Mouse (Mus musculus) T-cell, adult 2 months (primary cell): ENCODE results near the gene Ifrd2.

Source experiments
- DNase-seq: peaks from one replicate; pipeline ENCODE4 v3.0.0; 2022; ENCODE audit warnings: low spot score

Ifrd2 gene

DNA sequence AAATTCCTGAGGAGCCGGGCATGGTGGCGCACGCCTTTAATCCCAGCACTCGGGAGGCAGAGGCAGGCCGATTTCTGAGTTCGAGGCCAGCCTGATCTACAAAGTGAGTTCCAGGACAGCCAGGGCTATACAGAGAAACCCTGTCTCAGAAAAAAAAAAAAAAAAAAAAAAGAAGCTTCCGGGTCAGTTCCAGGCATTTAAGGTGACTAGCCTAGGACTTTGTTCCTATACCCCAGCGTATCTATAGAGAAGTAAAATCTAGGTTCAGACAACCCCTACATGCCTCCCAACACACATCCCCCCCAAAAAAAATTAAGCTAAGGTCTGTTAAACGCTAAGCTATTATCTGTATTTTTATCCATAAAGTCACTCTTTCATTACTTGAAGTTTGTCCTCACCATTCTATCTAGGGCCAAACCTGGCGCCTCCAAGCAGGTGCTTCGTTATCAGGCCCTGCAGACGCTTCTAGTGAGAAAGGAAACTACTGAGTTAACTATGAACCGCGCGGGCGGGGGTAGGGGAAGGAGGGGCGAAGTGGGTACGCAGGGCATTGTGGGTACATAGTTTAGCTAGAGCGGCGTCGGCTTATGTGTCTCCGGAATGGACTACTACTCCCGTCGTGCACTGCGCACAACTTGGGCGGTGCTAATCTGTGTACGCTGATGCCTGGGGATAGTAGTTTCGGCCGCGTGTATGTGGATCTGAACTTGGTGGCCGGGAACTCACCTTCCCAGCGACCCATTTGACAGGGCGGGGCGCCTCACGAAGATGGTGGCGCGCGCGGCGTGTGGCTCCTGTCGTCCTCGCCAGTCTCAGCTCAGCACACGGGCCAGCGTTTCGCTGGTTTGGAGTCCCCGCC is at the start of gene Ifrd2:
Ifrd2 (plus strand) TSS at position 669 of the 859 bp plus-strand sequence.
- DNase-seq = peak; percentile 99

GRCm38 (mm10) chr9:107538231-107538630 is 49.2 kb upstream of the Ifrd2 start:
- DNase-seq = no peak

DNA sequence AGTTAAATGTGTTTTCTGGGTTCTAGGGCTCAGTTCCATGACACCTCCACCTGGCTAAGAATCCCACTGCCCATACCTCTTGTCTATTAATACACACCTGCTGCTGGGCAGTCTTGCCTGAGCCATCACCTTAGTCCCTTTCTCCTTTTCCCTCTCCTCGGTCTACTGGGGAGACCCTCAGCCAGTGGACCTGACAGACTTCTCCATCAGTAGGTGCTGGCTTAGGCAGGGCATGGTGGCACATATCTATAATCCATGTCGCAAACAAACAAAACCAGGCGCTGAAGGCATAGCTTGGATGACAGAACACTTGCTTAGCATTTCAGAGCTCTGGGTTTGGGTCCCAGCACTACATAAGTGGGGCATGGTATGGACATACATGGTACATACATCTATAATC is 48.7 kb upstream of the Ifrd2 start:
- no peak for DNase-seq

DNA sequence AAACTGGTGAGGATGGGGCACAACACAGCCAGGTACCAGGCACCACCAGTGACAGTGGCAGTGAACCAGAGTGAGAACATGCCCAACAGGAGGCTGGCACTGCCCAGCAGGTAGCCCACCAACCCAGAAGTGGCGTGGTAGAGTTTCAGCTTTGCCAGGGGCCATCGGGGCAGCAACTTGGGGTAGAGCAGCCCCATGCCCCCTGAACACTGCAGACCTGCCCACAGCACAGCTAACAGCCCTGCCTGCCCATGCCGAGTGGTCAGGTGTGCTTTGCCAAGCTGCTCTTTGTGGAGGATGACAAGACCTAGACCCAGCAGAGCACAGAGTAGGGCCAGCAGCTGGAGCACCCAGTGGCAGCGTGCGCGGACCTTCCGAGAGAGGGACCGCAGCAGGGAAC is 47.5 kb upstream of the Ifrd2 start:
- no peak for DNase-seq

- no peak for DNase-seq
These were observed 47.0 kb upstream of the Ifrd2 start for GRCm38 (mm10) chr9:107540420-107540819.

DNA sequence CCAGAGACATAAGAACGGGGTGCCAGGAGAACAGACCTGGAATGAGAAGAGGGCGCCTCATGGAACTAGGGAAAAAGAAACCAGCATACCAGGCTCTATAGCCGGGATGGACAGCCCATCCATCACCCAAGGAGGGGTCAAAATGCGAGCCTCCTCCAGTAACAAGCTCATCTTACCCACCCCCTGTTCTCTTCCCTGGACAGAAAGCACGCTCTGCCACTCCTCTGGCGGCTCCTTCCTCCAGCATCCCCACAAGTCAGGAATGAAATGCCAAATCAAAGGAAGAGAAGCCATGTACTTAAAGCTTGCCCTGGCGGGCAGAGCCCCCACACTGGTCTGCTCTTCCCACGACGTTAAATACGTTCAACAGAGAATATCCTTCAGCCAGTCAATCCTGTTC is 46.4 kb upstream of the Ifrd2 start:
- DNase-seq = no peak

- peak; percentile 95 for DNase-seq
These were observed 45.7 kb upstream of the Ifrd2 start, which contains the start of the genes Cyb561d2 and Nprl2 for GRCm38 (mm10) chr9:107541474-107542351. Gene Cyb561d2 (minus strand): TSS chr9:107542193. Gene Nprl2 (plus strand): TSS chr9:107542226.

DNA sequence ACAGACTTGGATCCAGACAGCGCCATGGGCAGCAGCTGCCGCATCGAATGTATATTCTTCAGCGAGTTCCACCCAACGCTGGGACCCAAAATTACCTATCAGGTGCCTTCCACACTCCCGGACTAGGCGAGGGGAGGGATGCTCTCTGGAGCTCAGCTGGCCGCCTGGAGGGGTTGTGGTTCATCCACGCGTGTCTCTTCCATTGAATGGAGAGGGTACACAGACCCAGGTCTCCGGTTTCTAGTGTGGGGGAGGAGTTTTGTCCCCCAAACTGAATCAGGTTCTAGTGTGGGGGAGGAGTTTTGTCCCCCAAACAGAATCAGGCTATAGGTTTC is 45.1 kb upstream of the Ifrd2 start:
- no peak for DNase-seq

DNA sequence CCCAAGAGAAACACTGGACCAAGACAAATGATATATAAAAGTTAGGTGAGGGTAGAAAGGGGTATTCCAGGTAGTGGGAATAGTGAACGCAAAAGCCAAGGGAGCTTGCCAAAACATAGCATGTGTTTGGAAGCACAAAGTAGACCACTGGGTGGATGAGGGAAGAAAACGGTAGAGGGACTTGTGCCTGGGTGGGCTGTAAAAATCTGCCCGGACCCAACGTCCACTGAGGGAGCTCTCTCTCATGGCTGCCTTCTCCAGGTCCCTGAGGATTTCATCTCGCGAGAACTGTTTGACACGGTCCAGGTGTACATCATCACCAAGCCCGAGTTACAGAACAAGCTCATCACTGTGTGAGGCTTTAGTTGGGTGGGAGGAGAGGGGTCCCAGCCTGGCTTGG is 44.7 kb upstream of the Ifrd2 start:
- DNase-seq = no peak

GRCm38 (mm10) chr9:107543299-107543698 is 44.1 kb upstream of the Ifrd2 start:
- DNase-seq = no peak

DNA sequence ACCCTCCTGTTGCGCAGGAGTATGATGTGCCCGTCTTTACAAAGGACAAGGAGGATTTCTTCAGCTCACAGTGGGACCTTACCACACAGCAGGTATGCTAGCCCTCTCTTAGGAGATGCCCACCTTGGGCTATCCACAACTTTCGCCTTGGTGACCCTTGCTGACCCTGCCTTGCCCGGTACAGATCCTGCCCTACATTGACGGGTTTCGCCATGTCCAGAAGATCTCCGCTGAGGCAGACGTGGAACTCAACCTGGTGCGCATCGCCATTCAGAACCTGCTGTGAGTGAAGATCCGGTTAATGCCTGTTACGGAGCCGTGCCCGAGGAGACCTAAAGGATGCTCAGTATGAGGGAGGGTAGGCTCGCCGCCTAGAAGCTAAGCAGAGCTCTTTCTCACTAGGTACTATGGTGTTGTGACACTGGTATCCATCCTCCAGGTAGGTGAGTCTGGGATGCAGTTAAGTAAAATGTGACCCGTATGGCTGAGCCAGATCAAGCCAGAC is 43.2 kb upstream of the Ifrd2 start:
- DNase-seq = no peak

- no peak for DNase-seq
These were observed 42.7 kb upstream of the Ifrd2 start for GRCm38 (mm10) chr9:107544729-107545128.

DNA sequence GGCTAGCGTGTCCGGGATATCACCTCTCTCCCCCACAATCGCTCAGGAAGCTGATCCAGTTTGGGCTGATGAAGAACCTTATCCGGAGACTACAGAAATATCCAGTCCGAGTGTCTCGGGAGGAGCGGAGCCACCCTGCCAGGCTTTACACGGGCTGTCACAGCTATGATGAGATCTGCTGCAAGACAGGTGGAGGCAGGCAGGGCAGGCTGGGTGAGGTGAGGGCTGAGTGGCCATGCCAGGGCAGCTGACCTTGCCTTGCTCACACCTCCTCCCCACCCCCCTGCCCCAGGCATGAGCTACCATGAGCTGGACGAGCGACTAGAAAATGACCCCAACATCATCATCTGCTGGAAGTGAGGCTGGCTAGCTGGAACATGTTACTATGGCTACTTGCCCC is 42.2 kb upstream of the Ifrd2 start:
- DNase-seq = no peak

- peak; percentile 72 for DNase-seq
These were observed 41.8 kb upstream of the Ifrd2 start for GRCm38 (mm10) chr9:107545602-107546001.

DNA sequence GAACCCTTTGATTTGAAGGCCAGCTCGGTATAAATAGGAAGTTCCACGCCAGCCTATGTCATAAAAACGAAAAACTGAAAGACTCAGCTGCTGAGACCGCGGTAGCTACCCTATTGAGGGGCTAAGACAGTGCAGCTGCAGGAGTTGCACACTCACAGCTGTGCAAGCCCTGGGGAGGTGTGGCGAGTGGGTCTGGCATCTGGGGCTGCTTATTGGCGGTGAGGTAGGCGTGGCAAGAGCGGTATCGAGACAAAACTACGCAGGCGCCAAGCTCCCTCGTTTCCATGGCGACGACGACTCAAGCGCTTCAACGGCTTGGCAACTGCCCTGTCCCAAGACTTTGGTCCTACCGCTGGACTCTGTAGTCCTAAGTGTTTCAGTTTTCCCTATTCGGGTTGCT is 40.4 kb upstream of the Ifrd2 start, which contains the start of gene Zmynd10:
Zmynd10 (plus strand) TSS at position 273 of the 400 bp plus-strand sequence.
- peak; percentile 77 for DNase-seq

- DNase-seq = no peak
These were observed 39.5 kb upstream of the Ifrd2 start for GRCm38 (mm10) chr9:107547957-107548356.

- DNase-seq = no peak
These were observed 38.6 kb upstream of the Ifrd2 start for GRCm38 (mm10) chr9:107548820-107549219.

- no peak for DNase-seq
These were observed 38.0 kb upstream of the Ifrd2 start for GRCm38 (mm10) chr9:107549297-107550074.

DNA sequence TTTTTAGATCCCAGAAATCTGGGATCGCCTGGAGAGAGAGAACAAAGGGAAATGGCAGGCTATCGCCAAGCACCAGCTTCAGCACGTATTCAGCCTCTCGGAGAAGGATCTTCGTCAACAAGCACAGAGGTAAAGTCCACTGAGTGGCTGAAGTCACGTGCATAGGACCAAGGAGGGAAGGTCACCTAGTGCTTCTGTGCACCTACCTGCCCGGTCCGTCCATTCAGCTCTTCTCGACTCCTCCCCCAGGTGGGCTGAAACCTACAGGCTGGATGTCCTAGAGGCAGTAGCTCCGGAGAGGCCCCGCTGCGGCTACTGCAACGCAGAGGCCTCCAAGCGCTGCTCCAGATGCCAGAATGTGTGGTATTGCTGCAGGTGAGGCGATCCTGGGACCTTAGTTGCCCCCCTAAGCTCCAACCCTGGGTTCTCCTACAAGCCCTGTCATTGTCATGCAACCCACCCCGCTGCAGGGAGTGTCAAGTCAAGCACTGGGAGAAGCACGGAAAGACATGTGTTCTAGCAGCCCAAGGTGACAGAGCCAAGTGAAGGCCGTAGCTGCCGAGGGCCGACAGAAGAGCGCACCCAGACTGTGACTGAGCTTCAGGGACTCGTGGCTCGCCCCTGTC is 36.8 kb upstream of the Ifrd2 start:
- DNase-seq = no peak

GRCm38 (mm10) chr9:107551117-107551889 is 36.1 kb upstream of the Ifrd2 start, which contains the start of gene Rassf1:
Gene Rassf1 (plus strand): TSS chr9:107551555.
- DNase-seq = peak; percentile 91
